Mouse (Mus musculus): ENCODE measurements at regions not wholly inside any gene's neighbourhood (a gene's known extent, or its start where the extent isn't known, plus 50 kb on each side); places are given as distances from the start of the nearest gene placed in this dataset.
"Not testable (repeated sequence)": the region's sequence is repeated elsewhere in the genome, so short reads cannot be mapped to it uniquely, and the experiment has no call there.

DNA sequence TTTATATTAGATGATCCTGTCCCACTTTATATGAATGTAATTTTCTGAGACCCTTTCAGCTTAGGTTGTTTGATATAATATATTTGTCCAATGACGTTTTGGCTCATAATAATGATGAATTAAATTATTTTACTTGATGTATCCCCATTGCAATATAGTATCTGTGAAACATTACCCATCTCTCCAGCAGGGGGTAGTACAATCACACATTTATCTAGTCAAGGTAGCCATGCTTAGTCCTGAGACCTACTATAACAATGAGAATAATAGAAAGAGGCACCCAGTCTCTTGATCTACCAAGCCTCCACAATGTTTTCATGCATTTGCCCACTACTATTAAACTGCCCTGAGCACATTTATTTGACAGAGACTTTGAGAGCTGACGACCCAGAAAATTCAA, 665.9 kb upstream of the Tacstd2 start:
- WGBS: 34% methylated on average over 2 of the region's 2 CpGs
- peak; percentile 32; the same call in 1 of the 2 replicates for TF ChIP-seq CTCF (IDR thresholded peaks at IDR 0.05; ENCODE audit: low read depth)

DNA sequence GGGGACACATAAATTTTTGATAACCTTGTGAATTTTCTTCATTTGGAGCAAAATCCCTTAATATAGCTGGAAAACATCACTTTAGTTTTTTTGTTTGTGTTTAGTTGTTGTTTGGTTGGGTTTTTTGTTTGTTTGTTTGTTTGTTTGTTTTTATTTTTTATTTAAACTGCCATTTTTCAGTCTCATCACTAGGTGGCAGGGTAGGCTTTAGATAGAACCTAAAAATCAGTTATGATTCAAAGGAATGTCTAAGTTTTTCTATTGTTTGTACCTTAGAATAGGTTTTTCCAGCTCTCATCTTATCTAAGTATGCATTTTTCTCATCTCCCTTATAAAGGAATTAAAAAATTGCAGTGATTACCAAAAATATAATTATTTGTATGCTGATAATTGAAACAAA, 662.4 kb upstream of the Tacstd2 start:
- no peak for ATAC-seq
- Histone ChIP-seq H3K36me3 (ENCODE audit: control insufficient read depth, insufficient read depth) (no peaks in the 10 kb centered on the region), H3K9me3 (ENCODE audit: control insufficient read depth) (no peaks in the 10 kb centered on the region), H3K4me1 (replicated peaks; ENCODE audit: control insufficient read depth, insufficient read depth, low read length) (no peaks in the 10 kb centered on the region), H3K9ac (ENCODE audit: low read depth, low read length) (no peak overlapping the region), H3K4me2 (replicated peaks; ENCODE audit: low read depth) (no peak overlapping the region), H3K27ac (ENCODE audit: low read depth, low read length) (no peak overlapping the region), H3K4me3 (ENCODE audit: low read depth, low read length) (no peak overlapping the region), H3K27me3 (replicated peaks; ENCODE audit: control insufficient read depth, insufficient read depth, low read length) (no peaks in the 10 kb centered on the region)
- no peak for TF ChIP-seq CTCF (IDR thresholded peaks at IDR 0.05; ENCODE audit: low read depth)

More for the DNA sequence above, 665.9 kb upstream of the Tacstd2 start:
- H3K4me1 ChIP-seq (replicated peaks; ENCODE audit: control insufficient read depth, insufficient read depth, low read length): no peaks in the 10 kb centered on the region
- ATAC-seq: no peak
- no peak overlapping the region for H3K4me3 ChIP-seq (ENCODE audit: low read depth, low read length)
- no peak overlapping the region for H3K9ac ChIP-seq (ENCODE audit: low read depth, low read length)
- H3K4me2 ChIP-seq (replicated peaks; ENCODE audit: low read depth): no peak overlapping the region
- H3K27me3 ChIP-seq (replicated peaks; ENCODE audit: control insufficient read depth, insufficient read depth, low read length): no peaks in the 10 kb centered on the region
- no peak overlapping the region for H3K27ac ChIP-seq (ENCODE audit: low read depth, low read length)
- H3K9me3 ChIP-seq (ENCODE audit: control insufficient read depth): no peaks in the 10 kb centered on the region
- no peaks in the 10 kb centered on the region for H3K36me3 ChIP-seq (ENCODE audit: control insufficient read depth, insufficient read depth)

DNA sequence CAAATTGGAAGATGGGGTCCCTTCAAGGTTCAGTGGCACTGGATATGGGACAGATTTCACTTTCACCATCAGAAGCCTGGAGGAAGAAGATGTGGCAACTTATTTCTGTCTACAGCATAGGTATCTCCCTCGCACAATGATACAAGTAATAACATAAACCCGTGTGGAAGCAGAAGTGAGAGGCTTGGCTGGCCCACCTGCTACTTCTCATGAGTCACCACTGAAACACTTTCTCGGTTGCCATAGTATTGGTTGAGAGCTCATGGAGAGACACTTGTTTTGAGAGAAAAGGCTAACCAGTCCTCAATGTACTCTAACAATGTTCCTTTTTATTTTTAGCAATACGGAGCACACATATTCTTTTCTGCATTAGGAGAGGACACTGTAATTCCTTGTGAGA, 629.2 kb upstream of the Tacstd2 start:
- WGBS: 73% methylated on average over 4 of the region's 4 CpGs
- Histone ChIP-seq H3K9me3 (ENCODE audit: control insufficient read depth) (no peaks in the 10 kb centered on the region), H3K4me1 (replicated peaks; ENCODE audit: control insufficient read depth, insufficient read depth, low read length) (no peaks in the 10 kb centered on the region), H3K4me3 (ENCODE audit: low read depth, low read length) (no peak overlapping the region), H3K36me3 (ENCODE audit: control insufficient read depth, insufficient read depth) (no peaks in the 10 kb centered on the region), H3K9ac (ENCODE audit: low read depth, low read length) (no peak overlapping the region), H3K27me3 (replicated peaks; ENCODE audit: control insufficient read depth, insufficient read depth, low read length) (no peaks in the 10 kb centered on the region), H3K27ac (ENCODE audit: low read depth, low read length) (no peak overlapping the region), H3K4me2 (replicated peaks; ENCODE audit: low read depth) (no peak overlapping the region)
- ATAC-seq: no peak
- TF ChIP-seq CTCF (IDR thresholded peaks at IDR 0.05; ENCODE audit: low read depth): no peak

DNA sequence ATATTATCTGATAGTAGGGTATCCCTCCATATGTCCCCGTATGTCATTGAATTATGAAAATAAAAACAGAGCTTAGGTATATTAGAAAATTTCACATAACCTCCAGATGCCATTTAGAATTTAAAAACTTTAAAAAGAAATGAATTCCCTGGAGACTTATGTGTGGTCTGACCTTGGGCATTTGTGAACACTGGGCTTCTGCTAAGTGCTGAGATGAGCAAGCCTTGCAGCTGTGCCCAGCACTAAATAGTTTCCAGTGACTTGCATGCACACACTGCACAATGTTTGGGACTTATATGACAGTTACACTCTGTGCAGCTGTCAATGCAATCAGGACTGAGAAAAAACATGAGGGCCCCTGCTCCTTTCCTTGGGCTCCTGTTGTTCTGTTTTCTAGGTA, 628.5 kb upstream of the Tacstd2 start:
- H3K4me3 ChIP-seq (ENCODE audit: low read depth, low read length); H3K36me3 ChIP-seq (ENCODE audit: control insufficient read depth, insufficient read depth); ATAC-seq; H3K9me3 ChIP-seq (ENCODE audit: control insufficient read depth); H3K4me1 ChIP-seq (replicated peaks; ENCODE audit: control insufficient read depth, insufficient read depth, low read length); H3K27me3 ChIP-seq (replicated peaks; ENCODE audit: control insufficient read depth, insufficient read depth, low read length); H3K4me2 ChIP-seq (replicated peaks; ENCODE audit: low read depth); H3K9ac ChIP-seq (ENCODE audit: low read depth, low read length); H3K27ac ChIP-seq (ENCODE audit: low read depth, low read length): not testable (repeated sequence)
- WGBS: 72% methylated on average over 1 of the region's 1 CpGs

DNA sequence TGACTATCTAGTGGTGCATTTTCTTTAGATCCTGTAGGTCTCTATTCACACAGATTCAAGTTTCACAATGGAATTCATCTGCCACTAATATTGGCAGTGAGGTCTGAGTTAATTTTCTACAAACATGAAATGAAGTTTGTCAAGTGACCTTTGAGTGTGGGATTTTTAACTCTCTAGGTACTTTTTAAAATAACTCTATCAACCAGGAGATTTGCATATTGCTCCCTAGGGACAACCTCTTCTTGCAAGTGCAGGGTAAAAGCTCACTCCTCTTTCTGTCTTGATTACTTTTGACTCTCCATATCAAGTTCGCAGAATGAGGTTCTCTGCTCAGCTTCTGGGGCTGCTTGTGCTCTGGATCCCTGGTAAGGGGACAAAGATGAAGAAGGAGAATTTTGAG, 616.0 kb upstream of the Tacstd2 start:
- no peaks in the 10 kb centered on the region for H3K36me3 ChIP-seq (ENCODE audit: control insufficient read depth, insufficient read depth)
- H3K9me3 ChIP-seq (ENCODE audit: control insufficient read depth): no peaks in the 10 kb centered on the region
- no peak overlapping the region for H3K4me2 ChIP-seq (replicated peaks; ENCODE audit: low read depth)
- H3K27ac ChIP-seq (ENCODE audit: low read depth, low read length): no peak overlapping the region
- no peaks in the 10 kb centered on the region for H3K4me1 ChIP-seq (replicated peaks; ENCODE audit: control insufficient read depth, insufficient read depth, low read length)
- 81% methylated on average over 1 of the region's 1 CpGs for WGBS
- ATAC-seq: no peak
- no peaks in the 10 kb centered on the region for H3K27me3 ChIP-seq (replicated peaks; ENCODE audit: control insufficient read depth, insufficient read depth, low read length)
- no peak overlapping the region for H3K9ac ChIP-seq (ENCODE audit: low read depth, low read length)
- H3K4me3 ChIP-seq (ENCODE audit: low read depth, low read length): no peak overlapping the region
- TF ChIP-seq CTCF (IDR thresholded peaks at IDR 0.05; ENCODE audit: low read depth): no peak

DNA sequence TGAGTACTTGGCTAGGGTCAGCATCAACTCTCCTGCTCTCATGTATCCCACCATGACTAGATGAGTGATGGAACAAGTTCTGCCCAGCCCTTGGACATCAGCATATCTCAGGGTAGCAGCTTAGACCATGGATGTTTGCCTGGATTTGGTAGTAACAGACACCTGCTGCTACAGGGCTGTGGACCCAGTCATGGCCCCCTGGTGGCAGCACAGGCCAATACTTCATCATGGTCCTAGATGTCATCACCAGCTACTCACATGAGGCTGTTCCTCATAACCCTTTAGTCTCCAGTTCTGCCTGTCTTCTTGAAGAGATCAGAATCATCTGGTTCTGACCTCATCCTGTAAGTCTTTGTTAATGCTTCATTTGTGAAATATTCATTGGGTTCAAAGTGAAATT, 566.9 kb upstream of the Tacstd2 start:
- Histone ChIP-seq H3K36me3 (ENCODE audit: control insufficient read depth, insufficient read depth) (no peaks in the 10 kb centered on the region), H3K4me2 (replicated peaks; ENCODE audit: low read depth) (no peak overlapping the region), H3K9ac (ENCODE audit: low read depth, low read length) (no peak overlapping the region), H3K27ac (ENCODE audit: low read depth, low read length) (no peak overlapping the region), H3K27me3 (replicated peaks; ENCODE audit: control insufficient read depth, insufficient read depth, low read length) (no peaks in the 10 kb centered on the region), H3K4me3 (ENCODE audit: low read depth, low read length) (no peak overlapping the region), H3K9me3 (ENCODE audit: control insufficient read depth) (no peaks in the 10 kb centered on the region), H3K4me1 (replicated peaks; ENCODE audit: control insufficient read depth, insufficient read depth, low read length) (no peaks in the 10 kb centered on the region)
- no peak for TF ChIP-seq CTCF (IDR thresholded peaks at IDR 0.05; ENCODE audit: low read depth)
- ATAC-seq: no peak

All from intestine, postnatal 0 days (tissue).